Mouse (Mus musculus): ENCODE results near the gene Stam.

The Stam gene

GRCm38 (mm10) chr2:14126387-14126786 lies 52.5 kb downstream of the Stam start:
- DNase-seq (ENCODE audit: extremely low read depth, low read depth), result no peak

- no peak for DNase-seq (ENCODE audit: extremely low read depth, low read depth)
Observed at GRCm38 (mm10) chr2:14127629-14128028, 53.7 kb downstream of the Stam start.

- DNase-seq (ENCODE audit: extremely low read depth, low read depth), result no peak
Observed at GRCm38 (mm10) chr2:14130641-14131339, 56.9 kb downstream of the Stam start.

- no peak for DNase-seq (ENCODE audit: extremely low read depth, low read depth)
Observed at GRCm38 (mm10) chr2:14132468-14133326, 58.8 kb downstream of the Stam start.

- no peak for DNase-seq (ENCODE audit: extremely low read depth, low read depth)
Observed at GRCm38 (mm10) chr2:14136906-14137305, 63.0 kb downstream of the Stam start.

GRCm38 (mm10) chr2:14139590-14139989 lies 65.7 kb downstream of the Stam start:
- DNase-seq (ENCODE audit: extremely low read depth, low read depth), result no peak

- DNase-seq (ENCODE audit: extremely low read depth, low read depth), result no peak
Observed at GRCm38 (mm10) chr2:14140044-14140443, 66.1 kb downstream of the Stam start.

GRCm38 (mm10) chr2:14145311-14145710 lies 71.4 kb downstream of the Stam start:
- no peak for DNase-seq (ENCODE audit: extremely low read depth, low read depth)

GRCm38 (mm10) chr2:14146913-14147312 lies 73.0 kb downstream of the Stam start:
- DNase-seq (ENCODE audit: extremely low read depth, low read depth), result peak; percentile 9

GRCm38 (mm10) chr2:14150829-14151228 lies 76.9 kb downstream of the Stam start:
- no peak for DNase-seq (ENCODE audit: extremely low read depth, low read depth)

- no peak for DNase-seq (ENCODE audit: extremely low read depth, low read depth)
Observed at GRCm38 (mm10) chr2:14151854-14152253, 78.0 kb downstream of the Stam start.

- DNase-seq (ENCODE audit: extremely low read depth, low read depth), result no peak
Observed at GRCm38 (mm10) chr2:14159047-14159446, 85.1 kb downstream of the Stam start.

GRCm38 (mm10) chr2:14159756-14160155 lies 85.9 kb downstream of the Stam start:
- no peak for DNase-seq (ENCODE audit: extremely low read depth, low read depth)

GRCm38 (mm10) chr2:14164459-14165030 lies 90.6 kb downstream of the Stam start:
- no peak for DNase-seq (ENCODE audit: extremely low read depth, low read depth)

GRCm38 (mm10) chr2:14165066-14165465 lies 91.2 kb downstream of the Stam start:
- DNase-seq (ENCODE audit: extremely low read depth, low read depth), result no peak

- DNase-seq (ENCODE audit: extremely low read depth, low read depth), result no peak
Observed at GRCm38 (mm10) chr2:14165618-14166344, 91.9 kb downstream of the Stam start.

- no peak for DNase-seq (ENCODE audit: extremely low read depth, low read depth)
Observed at GRCm38 (mm10) chr2:14167721-14168120, 93.8 kb downstream of the Stam start.

- DNase-seq (ENCODE audit: extremely low read depth, low read depth), result no peak
Observed at GRCm38 (mm10) chr2:14174334-14174733, 100.4 kb downstream of the Stam start, which contains the start of gene Tmem236. Tmem236 (plus strand) TSS chr2:14174523.

- peak; percentile 13 for DNase-seq (ENCODE audit: extremely low read depth, low read depth)
Observed at GRCm38 (mm10) chr2:14176460-14177193, 102.7 kb downstream of the Stam start.

GRCm38 (mm10) chr2:14184375-14184774 lies 110.5 kb downstream of the Stam start:
- no peak for DNase-seq (ENCODE audit: extremely low read depth, low read depth)

- no peak for DNase-seq (ENCODE audit: extremely low read depth, low read depth)
Observed at GRCm38 (mm10) chr2:14190684-14191083, 116.8 kb downstream of the Stam start.

All from MEL-GATA-1-ER (cell line).